Mouse (Mus musculus): ENCODE measurements around the gene Olfr571. TPM values are rescaled to one million over a fixed set of nuclear protein-coding genes. Genes with fewer than 3 reads are reported as not detected.

Gene Olfr571
- polyA plus RNA-seq, 1 experiment from 2014 or later, result not detected

GRCm38 (mm10) chr7:102943417-102943816 is 26.1 kb upstream of the Olfr571 start:
- no peak overlapping the region for H3K4me3 ChIP-seq (ENCODE audit: low read depth, low read length)
- no peak for TF ChIP-seq CTCF (IDR thresholded peaks at IDR 0.05; ENCODE audit: low read depth)
- TF ChIP-seq EP300 (IDR thresholded peaks at IDR 0.05; ENCODE audit: low read depth), result no peak
- no peak for DNase-seq
- H3K36me3 ChIP-seq (replicated peaks; ENCODE audit: insufficient read depth, low read length), result no peaks in the 10 kb centered on the region
- 53% methylated on average over 1 of the region's 1 CpGs for WGBS (ENCODE audit: insufficient replicate concordance)
- no peak overlapping the region for H3K27ac ChIP-seq (ENCODE audit: low read depth)
- no peaks in the 10 kb centered on the region for H3K4me1 ChIP-seq (ENCODE audit: insufficient read depth)
- no peaks in the 10 kb centered on the region for H3K9me3 ChIP-seq (ENCODE audit: low read length)
- H3K9ac ChIP-seq (replicated peaks), result no peak overlapping the region
- no peak overlapping the region for H3K4me2 ChIP-seq (ENCODE audit: low read depth, low read length)
- no peaks in the 10 kb centered on the region for H3K27me3 ChIP-seq (ENCODE audit: insufficient read depth, low read length)
- no peak for ATAC-seq

GRCm38 (mm10) chr7:102942475-102942874 is 25.1 kb upstream of the Olfr571 start, which contains the start of gene Olfr573-ps1:
Gene Olfr573-ps1, minus strand, starts transcription at chr7:102942575.
- 69% methylated on average over 2 of the region's 2 CpGs for WGBS (ENCODE audit: insufficient replicate concordance)
- Histone ChIP-seq H3K36me3 (replicated peaks; ENCODE audit: insufficient read depth, low read length) (no peaks in the 10 kb centered on the region), H3K27ac (ENCODE audit: low read depth) (no peak within 1 kb of the TSS), H3K9me3 (ENCODE audit: low read length) (no peaks in the 10 kb centered on the region), H3K4me3 (ENCODE audit: low read depth, low read length) (no peak within 1 kb of the TSS), H3K27me3 (ENCODE audit: insufficient read depth, low read length) (no peaks in the 10 kb centered on the region), H3K9ac (replicated peaks) (no peak within 1 kb of the TSS), H3K4me2 (ENCODE audit: low read depth, low read length) (no peak within 1 kb of the TSS), H3K4me1 (ENCODE audit: insufficient read depth) (no peaks in the 10 kb centered on the region)
- no peak for DNase-seq
- TF ChIP-seq CTCF (IDR thresholded peaks at IDR 0.05; ENCODE audit: low read depth) (no peak), EP300 (IDR thresholded peaks at IDR 0.05; ENCODE audit: low read depth) (no peak)
- ATAC-seq, result no peak

DNA sequence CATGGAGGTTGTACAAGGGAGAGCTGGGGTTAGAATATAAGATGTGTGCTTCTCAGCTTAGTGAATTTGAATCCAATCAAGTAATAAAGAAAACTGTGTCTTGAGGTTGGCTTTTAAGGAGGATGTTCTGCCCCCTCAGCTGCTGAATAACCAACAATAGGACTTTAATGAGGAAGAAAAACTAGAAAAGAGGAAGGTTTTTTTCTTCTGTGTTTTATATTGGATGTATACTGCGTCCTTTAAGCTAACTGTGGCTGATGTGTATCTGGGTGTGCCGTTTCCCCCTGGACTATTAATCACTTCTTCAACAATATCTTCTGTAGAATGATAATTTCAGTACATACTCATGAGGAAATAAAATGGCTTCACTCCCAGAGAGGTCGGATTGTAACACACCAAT is 9.8 kb upstream of the Olfr571 start:
- WGBS (ENCODE audit: insufficient replicate concordance), result 48% methylated on average over 3 of the region's 3 CpGs
- no peaks in the 10 kb centered on the region for H3K9me3 ChIP-seq (ENCODE audit: low read length)
- ATAC-seq, result no peak
- no peak overlapping the region for H3K4me3 ChIP-seq (ENCODE audit: low read depth, low read length)
- no peaks in the 10 kb centered on the region for H3K4me1 ChIP-seq (ENCODE audit: insufficient read depth)
- no peaks in the 10 kb centered on the region for H3K27me3 ChIP-seq (ENCODE audit: insufficient read depth, low read length)
- no peak overlapping the region for H3K9ac ChIP-seq (replicated peaks)
- H3K27ac ChIP-seq (ENCODE audit: low read depth), result no peak overlapping the region
- no peaks in the 10 kb centered on the region for H3K36me3 ChIP-seq (replicated peaks; ENCODE audit: insufficient read depth, low read length)
- H3K4me2 ChIP-seq (ENCODE audit: low read depth, low read length), result no peak overlapping the region
- TF ChIP-seq EP300 (IDR thresholded peaks at IDR 0.05; ENCODE audit: low read depth), result no peak
- no peak for TF ChIP-seq CTCF (IDR thresholded peaks at IDR 0.05; ENCODE audit: low read depth)
- DNase-seq, result no peak

DNA sequence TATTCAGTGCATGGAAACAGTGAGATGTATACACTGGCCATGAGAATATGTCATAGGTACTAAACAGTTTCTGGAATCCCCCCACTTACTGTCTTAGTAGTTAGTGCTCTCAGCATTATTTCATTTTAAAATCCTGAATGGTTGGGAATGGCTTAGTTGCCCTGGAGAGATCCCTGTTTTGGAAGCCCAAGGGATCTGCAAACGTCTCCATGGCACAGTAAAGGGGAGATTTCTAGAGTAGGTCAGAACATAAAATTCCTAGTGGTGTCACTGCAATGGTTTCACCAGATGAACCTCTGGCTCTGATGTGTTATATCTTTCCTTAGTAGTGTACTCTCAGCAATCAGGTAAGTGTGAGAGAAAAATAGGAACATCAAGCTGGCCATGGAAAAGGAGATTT is 6.8 kb upstream of the Olfr571 start, which contains the start of gene Olfr572:
TSS of gene Olfr572 (plus strand) at position 301 of the 400 bp plus-strand sequence.
- H3K9ac ChIP-seq (replicated peaks), result no peak within 1 kb of the TSS
- H3K4me3 ChIP-seq (ENCODE audit: low read depth, low read length), result no peak within 1 kb of the TSS
- ATAC-seq (no peak), DNase-seq (no peak)
- H3K27ac ChIP-seq (ENCODE audit: low read depth), result no peak within 1 kb of the TSS
- 57% methylated on average over 1 of the region's 1 CpGs for WGBS (ENCODE audit: insufficient replicate concordance)
- TF ChIP-seq EP300 (IDR thresholded peaks at IDR 0.05; ENCODE audit: low read depth) (no peak), CTCF (IDR thresholded peaks at IDR 0.05; ENCODE audit: low read depth) (no peak)
- H3K36me3 ChIP-seq (replicated peaks; ENCODE audit: insufficient read depth, low read length), result no peaks in the 10 kb centered on the region
- H3K4me1 ChIP-seq (ENCODE audit: insufficient read depth), result no peaks in the 10 kb centered on the region
- no peaks in the 10 kb centered on the region for H3K9me3 ChIP-seq (ENCODE audit: low read length)
- H3K4me2 ChIP-seq (ENCODE audit: low read depth, low read length), result no peak within 1 kb of the TSS
- H3K27me3 ChIP-seq (ENCODE audit: insufficient read depth, low read length), result no peaks in the 10 kb centered on the region

GRCm38 (mm10) chr7:102919632-102920031 is 2.3 kb upstream of the Olfr571 start:
- 10% methylated on average over 1 of the region's 1 CpGs for WGBS (ENCODE audit: insufficient replicate concordance)

DNA sequence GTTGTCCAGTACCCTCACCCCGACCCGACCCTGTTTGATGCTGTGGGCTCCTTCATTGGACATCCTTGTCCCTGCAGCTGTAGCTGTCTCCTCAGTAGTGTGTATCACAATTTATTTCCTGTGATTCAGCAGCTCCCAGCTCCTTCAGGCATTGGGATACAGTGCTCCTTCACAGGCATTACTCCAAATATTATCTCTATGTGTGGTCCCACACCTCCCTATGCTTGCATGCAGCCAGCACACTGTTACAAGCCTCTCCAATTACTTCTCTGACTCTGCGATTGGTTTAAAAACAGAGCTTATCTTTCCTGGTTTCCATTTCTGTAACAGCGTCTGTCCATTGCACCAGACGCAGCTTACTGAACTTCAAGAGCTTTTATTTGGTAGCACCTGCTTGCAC is 931 bp downstream of the Olfr571 start:
- DNase-seq (no peak), ATAC-seq (no peak)
- Histone ChIP-seq H3K27ac (ENCODE audit: low read depth) (no peak overlapping the region), H3K27me3 (ENCODE audit: insufficient read depth, low read length) (no peaks in the 10 kb centered on the region), H3K9me3 (ENCODE audit: low read length) (no peaks in the 10 kb centered on the region), H3K36me3 (replicated peaks; ENCODE audit: insufficient read depth, low read length) (no peaks in the 10 kb centered on the region), H3K4me3 (ENCODE audit: low read depth, low read length) (no peak overlapping the region), H3K9ac (replicated peaks) (no peak overlapping the region), H3K4me1 (ENCODE audit: insufficient read depth) (no peaks in the 10 kb centered on the region), H3K4me2 (ENCODE audit: low read depth, low read length) (no peak overlapping the region)
- TF ChIP-seq CTCF (IDR thresholded peaks at IDR 0.05; ENCODE audit: low read depth), result no peak
- no peak for TF ChIP-seq EP300 (IDR thresholded peaks at IDR 0.05; ENCODE audit: low read depth)
- 46% methylated on average over 5 of the region's 5 CpGs for WGBS (ENCODE audit: insufficient replicate concordance)

More at GRCm38 (mm10) chr7:102919632-102920031, 2.3 kb upstream of the Olfr571 start:
- Histone ChIP-seq H3K4me2 (ENCODE audit: low read depth, low read length) (no peak overlapping the region), H3K4me1 (ENCODE audit: insufficient read depth) (no peaks in the 10 kb centered on the region), H3K36me3 (replicated peaks; ENCODE audit: insufficient read depth, low read length) (no peaks in the 10 kb centered on the region), H3K4me3 (ENCODE audit: low read depth, low read length) (no peak overlapping the region), H3K9ac (replicated peaks) (no peak overlapping the region), H3K27ac (ENCODE audit: low read depth) (no peak overlapping the region), H3K9me3 (ENCODE audit: low read length) (no peaks in the 10 kb centered on the region), H3K27me3 (ENCODE audit: insufficient read depth, low read length) (no peaks in the 10 kb centered on the region)
- DNase-seq, result no peak
- TF ChIP-seq EP300 (IDR thresholded peaks at IDR 0.05; ENCODE audit: low read depth), result no peak
- TF ChIP-seq CTCF (IDR thresholded peaks at IDR 0.05; ENCODE audit: low read depth), result peak; percentile 80
- ATAC-seq, result 0 out of 2 replicates have a peak, but pooled peaks have one; percentile 17

- Histone ChIP-seq H3K9ac (replicated peaks) (no peak overlapping the region), H3K4me2 (ENCODE audit: low read depth, low read length) (no peak overlapping the region), H3K27ac (ENCODE audit: low read depth) (no peak overlapping the region), H3K4me3 (ENCODE audit: low read depth, low read length) (no peak overlapping the region), H3K27me3 (ENCODE audit: insufficient read depth, low read length) (no peaks in the 10 kb centered on the region), H3K36me3 (replicated peaks; ENCODE audit: insufficient read depth, low read length) (no peaks in the 10 kb centered on the region), H3K4me1 (ENCODE audit: insufficient read depth) (no peaks in the 10 kb centered on the region), H3K9me3 (ENCODE audit: low read length) (no peaks in the 10 kb centered on the region)
- no peak for ATAC-seq
- DNase-seq, result no peak
- 31% methylated on average over 1 of the region's 1 CpGs for WGBS (ENCODE audit: insufficient replicate concordance)
- TF ChIP-seq EP300 (IDR thresholded peaks at IDR 0.05; ENCODE audit: low read depth) (no peak), CTCF (IDR thresholded peaks at IDR 0.05; ENCODE audit: low read depth) (no peak)
Measured at GRCm38 (mm10) chr7:102915261-102915660, 2.1 kb downstream of the Olfr571 start.
